Mouse (Mus musculus) left cerebral cortex, postnatal 4 days (tissue): ENCODE data around the gene Dbnl. TPM values are rescaled to one million over a fixed set of nuclear protein-coding genes. Genes with fewer than 3 reads are reported as not detected.

Source experiments
- DNase-seq: peaks from one replicate; pipeline ENCODE4 v3.0.0-alpha.2; 2022
- intact Hi-C: fragments of 180-260 bp; cut with DNase I; formaldehyde crosslinking; loops from one replicate; pipeline ENCODE4 v1.15.1; 2025
- total RNA-seq, 2 experiments: library from RNA; stranded (reverse); gene quantifications; 2 replicates each; pipeline ENCODE4 v1.2.3; 2021

The Dbnl gene
- total RNA-seq, 2 experiments from 2014 or later: 89.8 to 92.4 TPM

- intact Hi-C loops: no loop called here
- no peak for DNase-seq
Observed at GRCm38 (mm10) chr11:5835057-5835456, 46.8 kb downstream of the Dbnl start.

GRCm38 (mm10) chr11:5836126-5836525 is 47.8 kb downstream of the Dbnl start:
- peak; percentile 81 for DNase-seq
- intact Hi-C loops: no loop called here

- peak; percentile 95 for DNase-seq
- intact Hi-C loops: no loop called here
Observed at GRCm38 (mm10) chr11:5837251-5838246, 49.3 kb downstream of the Dbnl start, which contains the start of gene Polm. Gene Polm (minus strand): TSS chr11:5838016.

- intact Hi-C loops: no loop called here
- no peak for DNase-seq
Observed at GRCm38 (mm10) chr11:5840346-5840745, 52.1 kb downstream of the Dbnl start.

- no peak for DNase-seq
- intact Hi-C loops: no loop called here
Observed at GRCm38 (mm10) chr11:5841751-5842150, 53.5 kb downstream of the Dbnl start.

GRCm38 (mm10) chr11:5843131-5843530 is 54.8 kb downstream of the Dbnl start:
- intact Hi-C loops: no loop called here
- DNase-seq: no peak

GRCm38 (mm10) chr11:5846639-5847345 is 58.5 kb downstream of the Dbnl start:
- intact Hi-C loops: no loop called here
- DNase-seq: no peak

- intact Hi-C loops: no loop called here
- peak; percentile 46 for DNase-seq
Observed at GRCm38 (mm10) chr11:5848741-5849140, 60.5 kb downstream of the Dbnl start.

GRCm38 (mm10) chr11:5849316-5849715 is 61.0 kb downstream of the Dbnl start:
- DNase-seq: peak; percentile 38
- intact Hi-C loops: no loop called here

GRCm38 (mm10) chr11:5850452-5850851 is 62.2 kb downstream of the Dbnl start:
- DNase-seq: no peak
- intact Hi-C loops: no loop called here

Other genes starting within 250 kb of the Dbnl start
- 10 to 100 TPM; 10.9 TPM for gene Ccdc117, start 246.3 kb upstream of the Dbnl start, total RNA-seq
- gene Ankrd36, start 218.8 kb upstream of the Dbnl start, total RNA-seq: not detected
- 10 to 100 TPM; 90.3 to 93.2 TPM for gene Mrps24, start 72.8 kb upstream of the Dbnl start, total RNA-seq
- gene Urgcp, start 26.1 kb upstream of the Dbnl start, total RNA-seq: 10 to 100 TPM; 41.5 to 52.4 TPM
- gene Pgam2, start 15.2 kb downstream of the Dbnl start, total RNA-seq: 1 to 10 TPM; 1.6 TPM
- 10 to 100 TPM; 16.1 to 16.5 TPM for gene Polm, start 49.5 kb downstream of the Dbnl start, total RNA-seq
- gene Aebp1, start 73.5 kb downstream of the Dbnl start, total RNA-seq: 10 to 100 TPM; 20.4 to 24.8 TPM
- 10 to 100 TPM; 26.6 to 37.5 TPM for gene Pold2, start 89.8 kb downstream of the Dbnl start, total RNA-seq
- not detected for gene Myl7, start 110.3 kb downstream of the Dbnl start, total RNA-seq
- gene Gck, start 161.6 kb downstream of the Dbnl start, total RNA-seq: 1 to 10 TPM; 3.9 to 4.0 TPM
- 100 to 1,000 TPM; 202 to 213 TPM for gene Ykt6, start 167.2 kb downstream of the Dbnl start, total RNA-seq